Mouse (Mus musculus): ENCODE data around the gene Slc22a23. TPM values are rescaled to one million over a fixed set of nuclear protein-coding genes. Genes with fewer than 3 reads are reported as not detected.
A peak's percentile ranks its signal among the peaks of the same experiment; 100 is the strongest.

Slc22a23 gene
- polyA plus RNA-seq, 1 experiment from 2014 or later: 2.6 TPM

- Histone ChIP-seq H3K27ac (ENCODE audit: low read length) (no peak overlapping the region), H3K4me2 (replicated peaks; ENCODE audit: low read depth, low read length) (no peak overlapping the region), H3K36me3 (ENCODE audit: insufficient read depth, low read length) (no peaks in the 10 kb centered on the region), H3K27me3 (ENCODE audit: insufficient read depth, low read length) (no peaks in the 10 kb centered on the region), H3K4me3 (ENCODE audit: low read length) (no peak overlapping the region), H3K4me1 (ENCODE audit: insufficient read depth, low read length) (peaks cover 24% of the 10 kb centered on the region), H3K9ac (replicated peaks; ENCODE audit: low read length) (no peak overlapping the region), H3K9me3 (ENCODE audit: low read length) (no peaks in the 10 kb centered on the region)
- 87% methylated on average over 4 of the region's 5 CpGs for WGBS
- no peak for ATAC-seq (ENCODE audit: low FRiP score, low TSS enrichment)
Measured at GRCm38 (mm10) chr13:34153254-34154011, 191.5 kb downstream of the Slc22a23 start.

- Histone ChIP-seq H3K4me2 (replicated peaks; ENCODE audit: low read depth, low read length) (no peak overlapping the region), H3K4me3 (ENCODE audit: low read length) (no peak overlapping the region), H3K27ac (ENCODE audit: low read length) (no peak overlapping the region), H3K9me3 (ENCODE audit: low read length) (no peaks in the 10 kb centered on the region), H3K36me3 (ENCODE audit: insufficient read depth, low read length) (no peaks in the 10 kb centered on the region), H3K9ac (replicated peaks; ENCODE audit: low read length) (no peak overlapping the region), H3K4me1 (ENCODE audit: insufficient read depth, low read length) (peaks cover 27% of the 10 kb centered on the region), H3K27me3 (ENCODE audit: insufficient read depth, low read length) (no peaks in the 10 kb centered on the region)
- no peak for ATAC-seq (ENCODE audit: low FRiP score, low TSS enrichment)
- WGBS: 67% methylated on average over 7 of the region's 7 CpGs
Measured at GRCm38 (mm10) chr13:34152695-34153094, 192.3 kb downstream of the Slc22a23 start.

GRCm38 (mm10) chr13:34151425-34151824 is 193.6 kb downstream of the Slc22a23 start:
- H3K36me3 ChIP-seq (ENCODE audit: insufficient read depth, low read length): no peaks in the 10 kb centered on the region
- WGBS: 78% methylated on average over 1 of the region's 1 CpGs
- no peak for ATAC-seq (ENCODE audit: low FRiP score, low TSS enrichment)
- H3K9ac ChIP-seq (replicated peaks; ENCODE audit: low read length): no peak overlapping the region
- H3K4me2 ChIP-seq (replicated peaks; ENCODE audit: low read depth, low read length): no peak overlapping the region
- H3K27me3 ChIP-seq (ENCODE audit: insufficient read depth, low read length): no peaks in the 10 kb centered on the region
- no peak overlapping the region for H3K27ac ChIP-seq (ENCODE audit: low read length)
- peaks cover 22% of the 10 kb centered on the region for H3K4me1 ChIP-seq (ENCODE audit: insufficient read depth, low read length)
- H3K9me3 ChIP-seq (ENCODE audit: low read length): no peaks in the 10 kb centered on the region
- H3K4me3 ChIP-seq (ENCODE audit: low read length): no peak overlapping the region

- Histone ChIP-seq H3K4me1 (ENCODE audit: insufficient read depth, low read length) (peaks cover 21% of the 10 kb centered on the region), H3K27ac (ENCODE audit: low read length) (no peak overlapping the region), H3K4me2 (replicated peaks; ENCODE audit: low read depth, low read length) (peak overlapping the region; percentile 44), H3K9ac (replicated peaks; ENCODE audit: low read length) (peak overlapping the region; percentile 22; the same call in 1 of the 2 replicates), H3K36me3 (ENCODE audit: insufficient read depth, low read length) (no peaks in the 10 kb centered on the region), H3K4me3 (ENCODE audit: low read length) (peak overlapping the region; percentile 4), H3K9me3 (ENCODE audit: low read length) (no peaks in the 10 kb centered on the region), H3K27me3 (ENCODE audit: insufficient read depth, low read length) (no peaks in the 10 kb centered on the region)
- no peak for ATAC-seq (ENCODE audit: low FRiP score, low TSS enrichment)
- WGBS: 16% methylated on average over 19 of the region's 19 CpGs
Measured at GRCm38 (mm10) chr13:34150271-34151027, 194.5 kb downstream of the Slc22a23 start.

- 71% methylated on average over 5 of the region's 5 CpGs for WGBS
- H3K9ac ChIP-seq (replicated peaks; ENCODE audit: low read length): peak overlapping the region; percentile 75
- peak overlapping the region; percentile 72 for H3K4me2 ChIP-seq (replicated peaks; ENCODE audit: low read depth, low read length)
- H3K4me3 ChIP-seq (ENCODE audit: low read length): peak overlapping the region; percentile 54
- no peaks in the 10 kb centered on the region for H3K36me3 ChIP-seq (ENCODE audit: insufficient read depth, low read length)
- H3K27ac ChIP-seq (ENCODE audit: low read length): no peak overlapping the region
- ATAC-seq (ENCODE audit: low FRiP score, low TSS enrichment): no peak
- peaks cover 20% of the 10 kb centered on the region for H3K4me1 ChIP-seq (ENCODE audit: insufficient read depth, low read length)
- H3K27me3 ChIP-seq (ENCODE audit: insufficient read depth, low read length): no peaks in the 10 kb centered on the region
- no peaks in the 10 kb centered on the region for H3K9me3 ChIP-seq (ENCODE audit: low read length)
Measured at GRCm38 (mm10) chr13:34149463-34150176, 195.4 kb downstream of the Slc22a23 start.

- under 1% methylated on average over 23 of the region's 23 CpGs for WGBS
- peak; percentile 70 for ATAC-seq (ENCODE audit: low FRiP score, low TSS enrichment)
- Histone ChIP-seq H3K36me3 (ENCODE audit: insufficient read depth, low read length) (no peaks in the 10 kb centered on the region), H3K27ac (ENCODE audit: low read length) (peak overlapping the region; percentile 66; the same call in 1 of the 2 replicates), H3K4me2 (replicated peaks; ENCODE audit: low read depth, low read length) (peak overlapping the region; percentile 72), H3K9ac (replicated peaks; ENCODE audit: low read length) (peak overlapping the region; percentile 75), H3K9me3 (ENCODE audit: low read length) (no peaks in the 10 kb centered on the region), H3K27me3 (ENCODE audit: insufficient read depth, low read length) (no peaks in the 10 kb centered on the region), H3K4me1 (ENCODE audit: insufficient read depth, low read length) (peaks cover 18% of the 10 kb centered on the region), H3K4me3 (ENCODE audit: low read length) (peak overlapping the region; percentile 54)
Measured at GRCm38 (mm10) chr13:34148767-34149392, 196.1 kb downstream of the Slc22a23 start.

- H3K4me1 ChIP-seq (ENCODE audit: insufficient read depth, low read length): peaks cover 18% of the 10 kb centered on the region
- no peaks in the 10 kb centered on the region for H3K27me3 ChIP-seq (ENCODE audit: insufficient read depth, low read length)
- H3K4me3 ChIP-seq (ENCODE audit: low read length): peak overlapping the region; percentile 54; the same call in 1 of the 2 replicates
- 84% methylated on average over 3 of the region's 3 CpGs for WGBS
- no peak for ATAC-seq (ENCODE audit: low FRiP score, low TSS enrichment)
- H3K4me2 ChIP-seq (replicated peaks; ENCODE audit: low read depth, low read length): peak overlapping the region; percentile 72; the same call in 1 of the 2 replicates
- H3K36me3 ChIP-seq (ENCODE audit: insufficient read depth, low read length): no peaks in the 10 kb centered on the region
- H3K27ac ChIP-seq (ENCODE audit: low read length): no peak overlapping the region
- H3K9me3 ChIP-seq (ENCODE audit: low read length): no peaks in the 10 kb centered on the region
- no peak overlapping the region for H3K9ac ChIP-seq (replicated peaks; ENCODE audit: low read length)
Measured at GRCm38 (mm10) chr13:34148181-34148580, 196.8 kb downstream of the Slc22a23 start.

GRCm38 (mm10) chr13:34146916-34147315 is 198.1 kb downstream of the Slc22a23 start:
- Histone ChIP-seq H3K4me1 (ENCODE audit: insufficient read depth, low read length) (peaks cover 18% of the 10 kb centered on the region), H3K4me3 (ENCODE audit: low read length) (no peak overlapping the region), H3K4me2 (replicated peaks; ENCODE audit: low read depth, low read length) (no peak overlapping the region), H3K9ac (replicated peaks; ENCODE audit: low read length) (no peak overlapping the region), H3K36me3 (ENCODE audit: insufficient read depth, low read length) (no peaks in the 10 kb centered on the region), H3K9me3 (ENCODE audit: low read length) (no peaks in the 10 kb centered on the region), H3K27ac (ENCODE audit: low read length) (no peak overlapping the region), H3K27me3 (ENCODE audit: insufficient read depth, low read length) (no peaks in the 10 kb centered on the region)
- WGBS: 71% methylated on average over 3 of the region's 3 CpGs
- no peak for ATAC-seq (ENCODE audit: low FRiP score, low TSS enrichment)

GRCm38 (mm10) chr13:34143389-34143788 is 201.6 kb downstream of the Slc22a23 start:
- Histone ChIP-seq H3K9ac (replicated peaks; ENCODE audit: low read length) (no peak overlapping the region), H3K27me3 (ENCODE audit: insufficient read depth, low read length) (no peaks in the 10 kb centered on the region), H3K9me3 (ENCODE audit: low read length) (no peaks in the 10 kb centered on the region), H3K27ac (ENCODE audit: low read length) (no peak overlapping the region), H3K36me3 (ENCODE audit: insufficient read depth, low read length) (no peaks in the 10 kb centered on the region), H3K4me1 (ENCODE audit: insufficient read depth, low read length) (peaks cover 3% of the 10 kb centered on the region), H3K4me3 (ENCODE audit: low read length) (no peak overlapping the region), H3K4me2 (replicated peaks; ENCODE audit: low read depth, low read length) (no peak overlapping the region)
- ATAC-seq (ENCODE audit: low FRiP score, low TSS enrichment): no peak
- 32% methylated on average over 5 of the region's 5 CpGs for WGBS

All from kidney, embryonic 16.5 days (tissue).